Mouse (Mus musculus): ENCODE data around the gene Pcp2. TPM values are rescaled to one million over a fixed set of nuclear protein-coding genes. Genes with fewer than 3 reads are reported as not detected.

Gene Pcp2
- polyA plus RNA-seq, 1 experiment from 2014 or later = 0.51 TPM

DNA sequence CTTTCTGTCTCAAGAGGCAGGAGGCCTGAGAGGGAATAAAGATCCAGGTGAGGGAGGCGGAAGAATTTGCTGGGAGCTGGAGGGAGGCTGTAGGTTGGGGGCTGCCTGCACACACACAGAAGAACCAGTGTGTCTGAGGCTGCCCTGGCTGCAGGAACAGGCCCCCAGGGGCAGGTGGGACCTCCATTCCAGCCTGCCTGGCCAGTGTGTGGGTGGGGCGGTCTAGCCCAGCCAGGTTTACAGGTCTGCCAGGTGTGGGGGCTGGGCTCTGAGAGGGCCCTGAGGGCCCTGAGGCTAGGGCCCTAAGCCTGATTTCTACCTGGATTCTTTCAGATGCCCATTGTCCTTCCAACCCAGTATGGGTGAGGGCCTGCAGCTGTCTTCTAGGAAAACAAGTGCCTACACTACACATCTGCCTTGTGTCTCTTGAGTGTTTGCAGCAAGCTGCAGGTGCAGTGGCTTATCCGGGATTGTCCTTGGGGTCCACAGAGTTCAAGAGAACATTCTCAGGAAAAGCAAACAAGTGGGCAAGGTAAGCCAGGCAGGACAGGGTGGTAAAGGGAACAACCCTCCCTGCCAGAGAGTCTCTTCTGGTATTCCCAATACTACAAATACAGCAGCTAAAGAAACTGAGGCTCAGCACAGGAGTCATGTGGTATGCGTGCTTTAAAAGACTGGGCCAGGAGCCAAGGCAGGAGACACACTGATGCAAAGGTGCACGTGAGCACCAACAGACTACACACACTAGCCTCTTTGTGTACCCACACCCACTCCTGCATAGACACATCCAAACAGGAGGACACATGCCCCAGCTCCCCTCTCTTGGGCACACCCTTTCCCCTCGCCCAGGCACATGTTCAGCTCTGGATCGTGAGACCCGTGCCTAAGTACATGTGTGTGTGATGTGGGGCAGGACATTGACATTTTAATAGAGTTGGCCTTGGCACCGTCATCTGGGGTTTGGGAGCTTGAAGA, 45.7 kb downstream of the Pcp2 start:
- peak; percentile 72 for ATAC-seq (ENCODE audit: low FRiP score, low TSS enrichment)
- Histone ChIP-seq H3K27ac (ENCODE audit: low read length) (no peak overlapping the region), H3K9me3 (ENCODE audit: low read length) (no peaks in the 10 kb centered on the region), H3K4me2 (replicated peaks; ENCODE audit: low read depth, low read length) (no peak overlapping the region), H3K9ac (replicated peaks; ENCODE audit: low read length) (no peak overlapping the region), H3K27me3 (ENCODE audit: insufficient read depth, low read length) (no peaks in the 10 kb centered on the region), H3K4me1 (ENCODE audit: insufficient read depth, low read length) (no peaks in the 10 kb centered on the region), H3K4me3 (ENCODE audit: low read length) (no peak overlapping the region), H3K36me3 (ENCODE audit: insufficient read depth, low read length) (no peaks in the 10 kb centered on the region)
- 73% methylated on average over 9 of the region's 9 CpGs for WGBS

DNA sequence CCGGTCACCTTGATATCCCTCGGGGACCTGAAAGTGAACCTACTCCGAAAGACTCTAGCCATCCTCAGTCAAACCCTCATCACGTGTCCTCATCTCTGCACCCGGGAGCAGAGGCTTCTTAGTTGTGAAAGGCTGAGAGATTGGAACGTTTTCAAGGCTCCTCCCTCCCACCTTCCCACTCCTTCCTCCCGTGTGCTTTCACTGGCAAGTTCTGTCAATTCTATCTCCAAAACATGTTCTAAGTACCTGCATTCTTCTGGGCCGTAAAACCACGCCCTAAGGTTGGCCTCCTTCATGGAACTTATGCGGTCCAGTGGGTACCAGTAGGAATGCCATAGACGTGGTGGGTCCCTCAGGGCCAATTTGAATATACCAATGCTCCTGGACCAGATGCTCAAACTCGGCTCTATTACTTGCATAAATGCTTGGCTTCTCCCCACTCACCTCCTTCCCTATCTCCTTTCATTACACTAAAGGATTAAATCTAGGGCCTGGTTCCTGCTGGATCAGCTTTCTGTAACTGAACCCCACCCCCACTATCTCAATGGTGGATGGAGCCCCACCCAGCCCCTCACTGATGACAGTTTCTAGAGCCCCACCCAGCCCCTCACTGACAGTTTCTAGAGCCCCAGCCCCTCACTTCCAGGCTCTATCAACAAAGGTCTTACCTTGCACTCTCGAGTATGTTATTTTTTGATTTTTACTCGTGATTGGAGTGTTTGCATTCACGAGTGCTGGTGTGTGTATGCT, 49.0 kb downstream of the Pcp2 start:
- Histone ChIP-seq H3K4me3 (ENCODE audit: low read length) (no peak overlapping the region), H3K4me2 (replicated peaks; ENCODE audit: low read depth, low read length) (no peak overlapping the region), H3K36me3 (ENCODE audit: insufficient read depth, low read length) (no peaks in the 10 kb centered on the region), H3K4me1 (ENCODE audit: insufficient read depth, low read length) (no peaks in the 10 kb centered on the region), H3K27me3 (ENCODE audit: insufficient read depth, low read length) (no peaks in the 10 kb centered on the region), H3K9ac (replicated peaks; ENCODE audit: low read length) (no peak overlapping the region), H3K9me3 (ENCODE audit: low read length) (no peaks in the 10 kb centered on the region), H3K27ac (ENCODE audit: low read length) (no peak overlapping the region)
- 68% methylated on average over 15 of the region's 15 CpGs for WGBS
- no peak for ATAC-seq (ENCODE audit: low FRiP score, low TSS enrichment)

DNA sequence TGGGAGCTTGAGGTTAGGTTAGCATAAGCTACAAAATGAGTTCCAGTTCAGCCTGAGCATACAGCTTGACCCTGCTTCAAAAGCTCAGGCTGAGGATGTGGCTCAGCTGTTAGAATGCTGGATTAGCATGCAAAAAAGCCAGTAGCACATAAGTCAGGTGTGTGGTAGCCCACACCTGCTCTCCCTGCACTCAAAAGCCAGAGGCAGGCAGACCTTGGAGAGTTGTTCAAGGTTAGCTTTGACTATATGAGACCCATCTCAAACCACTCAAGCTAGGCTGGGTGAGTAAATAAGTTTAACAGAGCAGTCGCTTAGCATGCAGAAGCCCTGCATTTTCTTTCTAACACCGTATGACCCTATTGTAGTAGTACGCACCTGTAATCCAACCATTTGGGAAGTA, 50.8 kb downstream of the Pcp2 start:
- no peak overlapping the region for H3K4me2 ChIP-seq (replicated peaks; ENCODE audit: low read depth, low read length)
- ATAC-seq (ENCODE audit: low FRiP score, low TSS enrichment) = no peak
- no peaks in the 10 kb centered on the region for H3K36me3 ChIP-seq (ENCODE audit: insufficient read depth, low read length)
- H3K27ac ChIP-seq (ENCODE audit: low read length) = no peak overlapping the region
- H3K4me3 ChIP-seq (ENCODE audit: low read length) = no peak overlapping the region
- WGBS = 97% methylated on average over 3 of the region's 3 CpGs
- no peak overlapping the region for H3K9ac ChIP-seq (replicated peaks; ENCODE audit: low read length)
- no peaks in the 10 kb centered on the region for H3K9me3 ChIP-seq (ENCODE audit: low read length)
- no peaks in the 10 kb centered on the region for H3K4me1 ChIP-seq (ENCODE audit: insufficient read depth, low read length)
- no peaks in the 10 kb centered on the region for H3K27me3 ChIP-seq (ENCODE audit: insufficient read depth, low read length)

Other genes with a start within 250 kb of the Pcp2 start
- gene Arhgef18, start 232.5 kb downstream of the Pcp2 start, polyA plus RNA-seq (2015; fragmentation: Nextera tagmentation; extraction: Ambion mirVana) = 11.6 and 12.1 TPM in 2 replicates
- 8.7 and 10.1 TPM in 2 replicates for gene Pex11g, start 157.9 kb downstream of the Pcp2 start, polyA plus RNA-seq (2015; fragmentation: Nextera tagmentation; extraction: Ambion mirVana)
- gene Tex45, start 154.7 kb downstream of the Pcp2 start, polyA plus RNA-seq (2015; fragmentation: Nextera tagmentation; extraction: Ambion mirVana) = 0.19 TPM in 1 of 2 replicates, not detected in the other
- 55.6 and 57.1 TPM in 2 replicates for gene Zfp358, start 132.4 kb downstream of the Pcp2 start, polyA plus RNA-seq (2015; fragmentation: Nextera tagmentation; extraction: Ambion mirVana)
- 72.2 and 73.5 TPM in 2 replicates for gene Mcoln1, start 125.1 kb downstream of the Pcp2 start, polyA plus RNA-seq (2015; fragmentation: Nextera tagmentation; extraction: Ambion mirVana)
- gene Pnpla6, start 110.2 kb downstream of the Pcp2 start, polyA plus RNA-seq (2015; fragmentation: Nextera tagmentation; extraction: Ambion mirVana) = 35.7 and 42.4 TPM in 2 replicates
- 8.4 and 8.5 TPM in 2 replicates for gene C330021F23Rik, start 57.6 kb downstream of the Pcp2 start, polyA plus RNA-seq (2015; fragmentation: Nextera tagmentation; extraction: Ambion mirVana)
- 13.7 and 16.8 TPM in 2 replicates for gene Camsap3, start 38.3 kb downstream of the Pcp2 start, polyA plus RNA-seq (2015; fragmentation: Nextera tagmentation; extraction: Ambion mirVana)
- gene Xab2, start 4.2 kb downstream of the Pcp2 start, polyA plus RNA-seq (2015; fragmentation: Nextera tagmentation; extraction: Ambion mirVana) = 75.2 and 76.9 TPM in 2 replicates
- gene Pet100, start 4.0 kb downstream of the Pcp2 start, polyA plus RNA-seq (2015; fragmentation: Nextera tagmentation; extraction: Ambion mirVana) = 85.9 and 90.4 TPM in 2 replicates
- 102 and 105 TPM in 2 replicates for gene Stxbp2, start 5.4 kb upstream of the Pcp2 start, polyA plus RNA-seq (2015; fragmentation: Nextera tagmentation; extraction: Ambion mirVana)
- 0.31 and 0.55 TPM in 2 replicates for gene Retn, start 30.2 kb upstream of the Pcp2 start, polyA plus RNA-seq (2015; fragmentation: Nextera tagmentation; extraction: Ambion mirVana)
- 0.20 and 0.50 TPM in 2 replicates for gene Mcemp1, start 40.2 kb upstream of the Pcp2 start, polyA plus RNA-seq (2015; fragmentation: Nextera tagmentation; extraction: Ambion mirVana)
- 13.2 and 14.8 TPM in 2 replicates for gene Fcor, start 46.8 kb upstream of the Pcp2 start, polyA plus RNA-seq (2015; fragmentation: Nextera tagmentation; extraction: Ambion mirVana)
- 42.1 and 44.7 TPM in 2 replicates for gene Trappc5, start 50.8 kb upstream of the Pcp2 start, polyA plus RNA-seq (2015; fragmentation: Nextera tagmentation; extraction: Ambion mirVana)
- gene Fcer2a, start 68.6 kb upstream of the Pcp2 start, polyA plus RNA-seq (2015; fragmentation: Nextera tagmentation; extraction: Ambion mirVana) = 0.22 TPM in 1 of 2 replicates, not detected in the other
- gene Clec4g, start 95.1 kb upstream of the Pcp2 start, polyA plus RNA-seq (2015; fragmentation: Nextera tagmentation; extraction: Ambion mirVana) = 0.41 and 0.45 TPM in 2 replicates
- gene Cd209a, start 123.4 kb upstream of the Pcp2 start, polyA plus RNA-seq (2015; fragmentation: Nextera tagmentation; extraction: Ambion mirVana) = not detected in 2 replicates
- not detected in 2 replicates for gene Cd209e, start 228.8 kb upstream of the Pcp2 start, polyA plus RNA-seq (2015; fragmentation: Nextera tagmentation; extraction: Ambion mirVana)

All from kidney, embryonic 16.5 days (tissue).